Mouse (Mus musculus) left cerebral cortex, postnatal 14 days (tissue): ENCODE measurements at regions not wholly inside any gene's neighbourhood (a gene's known extent, or its start where the extent isn't known, plus 50 kb on each side); places are given as distances from the start of the nearest gene placed in this dataset.

ENCODE experiments used
- DNase-seq, 2 experiments: peaks; one replicate each; pipeline ENCODE4 v3.0.0; 2021 to 2022; ENCODE audit warnings: low spot score in 2 of 2, mixed read lengths in 1 of 2
- intact Hi-C: fragments of 180-260 bp; cut with DNase I; formaldehyde crosslinking; loops from one replicate; pipeline ENCODE4 v1.15.1; 2025

- intact Hi-C loops: loop anchor here (10.0 kb wide), 1 partner anchor 272 kb away; no protein-coding TSS in a partner anchor
- peak in 1 of 2 experiments; percentile 28 for DNase-seq
These were observed 241.5 kb upstream of the Npsr1 start for GRCm38 (mm10) chr9:23856319-23856718.
